10 mouse cellular contexts compared by ENCODE assay signal in the genomic region with DNA sequence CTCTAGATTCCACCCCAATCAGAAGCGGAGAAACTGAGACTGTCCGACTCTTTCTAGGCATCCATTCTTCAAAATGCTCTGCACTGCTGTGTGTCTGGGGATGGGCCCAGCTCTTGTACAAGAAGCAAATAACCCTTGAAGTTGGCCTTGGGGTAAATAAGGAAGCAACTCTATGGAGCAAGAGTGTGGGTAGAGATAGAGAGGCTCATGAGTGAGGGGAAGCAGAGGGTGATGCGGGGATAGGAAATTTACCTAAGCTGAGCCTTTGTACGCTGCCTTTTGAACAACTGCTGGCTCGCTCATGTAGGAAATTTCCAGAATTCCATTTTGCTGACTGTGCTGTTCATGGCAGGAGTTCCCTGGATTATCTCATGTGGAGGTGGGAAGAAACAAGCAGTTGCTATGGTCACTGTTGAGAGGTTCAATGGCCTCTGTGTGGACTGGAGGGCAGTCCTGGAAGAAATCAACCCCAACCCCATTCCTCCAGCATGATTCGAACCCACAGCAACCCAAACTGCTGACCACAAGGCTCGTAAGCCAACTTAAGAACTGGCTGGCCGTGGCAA.
DNase-seq lines count a peak whose midpoint lies in the region; ATAC-seq and TF ChIP-seq lines count a peak whose summit lies in the region.
"Had no signal": no experiment of that assay in that cellular context is flagged by ENCODE, and none has a peak within 500 bp of the region (broad histone marks: within the 10 kb centered on the region; RNA-seq: fewer than 3 reads in every experiment).

No protein-coding gene starts in this region.

- ATAC-seq in heart, embryonic 13.5 days (ENCODE audit: extremely low read depth, insufficient number of reproducible peaks, low FRiP score, low TSS enrichment): 0 out of 2 replicates have a peak, but pooled peaks have one; percentile 15
- ATAC-seq in liver, embryonic 12.5 days: 0 out of 2 replicates have a peak, but pooled peaks have one; percentile 5
- peak; percentile 47 for ATAC-seq in hindbrain, embryonic 16.5 days

- no peak overlapping the region for H3K4me2 ChIP-seq in heart, embryonic 13.5 days
- H3K4me2 ChIP-seq in liver, embryonic 12.5 days: no peak overlapping the region
- no peak overlapping the region for H3K4me2 ChIP-seq in hindbrain, embryonic 16.5 days (ENCODE audit: low read length)
- H3K4me2 ChIP-seq: liver, embryonic 15.5 days; stomach, embryonic 15.5 days had no signal

- in situ Hi-C loops in ES-E14 (cut with MboI; ENCODE audit: low sequenced_read_pairs in 2 of 2, unreplicated experiment in 2 of 2): loop anchor here (5.0 to 25.0 kb wide), 4 partner anchors 248 to 660 kb away; no protein-coding TSS in a partner anchor

- no peak overlapping the region for H3K9ac ChIP-seq in heart, embryonic 13.5 days
- H3K9ac ChIP-seq in liver, embryonic 12.5 days: no peak overlapping the region
- H3K9ac ChIP-seq in ES-E14 (ENCODE audit: insufficient read depth, low read depth, low read length, poor library complexity, severe bottlenecking): no peak overlapping the region
- H3K9ac ChIP-seq in hindbrain, embryonic 16.5 days (ENCODE audit: low read depth, low read length): no peak overlapping the region
- H3K9ac ChIP-seq: liver, embryonic 15.5 days; stomach, embryonic 15.5 days had no signal

- 67% methylated on average over 8 of the region's 8 CpGs for WGBS in heart, embryonic 13.5 days
- WGBS in liver, embryonic 12.5 days (ENCODE audit: insufficient replicate concordance): 66% methylated on average over 8 of the region's 8 CpGs
- 84% methylated on average over 8 of the region's 8 CpGs for WGBS in hindbrain, embryonic 16.5 days

- H3K4me1 ChIP-seq in heart, embryonic 13.5 days: peaks cover 9% of the 10 kb centered on the region
- H3K4me1 ChIP-seq in liver, embryonic 12.5 days: no peaks in the 10 kb centered on the region
- no peaks in the 10 kb centered on the region for H3K4me1 ChIP-seq in ES-E14 (ENCODE audit: control insufficient read depth in 2 of 2, insufficient read depth in 2 of 2, low read length in 2 of 2, poor library complexity in 1 of 2)
- peaks cover 3% of the 10 kb centered on the region for H3K4me1 ChIP-seq in hindbrain, embryonic 16.5 days (ENCODE audit: control insufficient read depth, insufficient read depth, low read depth, low read length)
- H3K4me1 ChIP-seq: liver, embryonic 15.5 days had no signal

- intact Hi-C loops in heart, postnatal 25 days (cut with DNase I): loop anchor here (2.0 to 5.0 kb wide), 2 partner anchors 90 to 412 kb away; partner anchors contain the start of gene Chst15

- no peak overlapping the region for H3K27ac ChIP-seq in heart, embryonic 13.5 days (replicated peaks)
- no peak overlapping the region for H3K27ac ChIP-seq in liver, embryonic 12.5 days
- H3K27ac ChIP-seq in ES-E14 (ENCODE audit: insufficient read depth, low read depth, low read length, poor library complexity, severe bottlenecking): no peak overlapping the region
- no peak overlapping the region for H3K27ac ChIP-seq in hindbrain, embryonic 16.5 days (ENCODE audit: low read depth, low read length)
- H3K27ac ChIP-seq: liver, embryonic 15.5 days; stomach, embryonic 15.5 days had no signal

- H3K36me3 ChIP-seq in heart, embryonic 13.5 days: no peaks in the 10 kb centered on the region
- H3K36me3 ChIP-seq in liver, embryonic 12.5 days: no peaks in the 10 kb centered on the region
- no peaks in the 10 kb centered on the region for H3K36me3 ChIP-seq in ES-E14 (ENCODE audit: control insufficient read depth, insufficient read depth, low read length, poor library complexity, severe bottlenecking)
- H3K36me3 ChIP-seq in hindbrain, embryonic 16.5 days (ENCODE audit: control insufficient read depth, insufficient read depth, low read length): no peaks in the 10 kb centered on the region
- H3K36me3 ChIP-seq: liver, embryonic 15.5 days; stomach, embryonic 15.5 days had no signal

- H3K4me3 ChIP-seq in heart, embryonic 13.5 days: no peak overlapping the region
- H3K4me3 ChIP-seq in liver, embryonic 12.5 days: no peak overlapping the region
- H3K4me3 ChIP-seq in ES-E14 (ENCODE audit: insufficient read depth in 1 of 2, low read depth in 1 of 2, low read length in 2 of 2, poor library complexity in 1 of 2, severe bottlenecking in 1 of 2): no peak overlapping the region
- no peak overlapping the region for H3K4me3 ChIP-seq in hindbrain, embryonic 16.5 days (ENCODE audit: low read length)
- H3K4me3 ChIP-seq: liver, embryonic 15.5 days; stomach, embryonic 15.5 days had no signal

- H3K9me3 ChIP-seq in heart, embryonic 13.5 days: no peaks in the 10 kb centered on the region
- no peaks in the 10 kb centered on the region for H3K9me3 ChIP-seq in liver, embryonic 12.5 days (replicated peaks)
- H3K9me3 ChIP-seq in ES-E14 (ENCODE audit: control insufficient read depth, insufficient read depth, low read depth, low read length): no peaks in the 10 kb centered on the region
- H3K9me3 ChIP-seq in hindbrain, embryonic 16.5 days (ENCODE audit: control insufficient read depth, low read length): no peaks in the 10 kb centered on the region
- H3K9me3 ChIP-seq: liver, embryonic 15.5 days; stomach, embryonic 15.5 days had no signal

- DNase-seq in heart, postnatal 25 days (ENCODE audit: low spot score): no peak
- DNase-seq in liver (no peak), ES-E14 (ENCODE audit: low read depth, low spot score) (no peak), MN1 (ENCODE audit: low spot score) (no peak)
- DNase-seq in left cerebral cortex, adult 8-10 months (ENCODE audit: low spot score in 2 of 2): no peak

- peaks cover 12% of the 10 kb centered on the region; the same call in 1 of the 2 replicates for H3K27me3 ChIP-seq in heart, embryonic 13.5 days (replicated peaks)
- H3K27me3 ChIP-seq in liver, embryonic 12.5 days (replicated peaks): peaks cover 10% of the 10 kb centered on the region; the same call in 1 of the 2 replicates
- H3K27me3 ChIP-seq in hindbrain, embryonic 16.5 days (replicated peaks; ENCODE audit: control insufficient read depth, insufficient read depth, low read length): no peaks in the 10 kb centered on the region
- H3K27me3 ChIP-seq: liver, embryonic 15.5 days; stomach, embryonic 15.5 days had no signal

TF ChIP-seq in ES-E14, 5 proteins besides CTCF, POLR2A, EP300 and RAD21:
- TF ChIP-seq ZNF384 (IDR thresholded peaks at IDR 0.05; ENCODE audit: low read depth, low read length) (no peak), ZC3H11A (IDR thresholded peaks at IDR 0.05; ENCODE audit: borderline replicate concordance, low read depth, low read length) (no peak), HCFC1 (IDR thresholded peaks at IDR 0.05; ENCODE audit: borderline replicate concordance, insufficient read depth, low read length) (no peak), MAFK (IDR thresholded peaks at IDR 0.05; ENCODE audit: insufficient read depth, low read depth, low read length) (peak; percentile 71; the same call in 1 of the 2 replicates), CHD2 (IDR thresholded peaks at IDR 0.05; ENCODE audit: low read depth, low read length) (no peak)
